Mouse (Mus musculus): ENCODE measurements around the gene Tmc5.

Tmc5 gene

GRCm38 (mm10) chr7:118718066-118718465 is 121.0 kb downstream of the Tmc5 start:
- no peak for DNase-seq (ENCODE audit: low read depth, low spot score)
- Histone ChIP-seq H3K36me3 (ENCODE audit: control insufficient read depth, insufficient read depth, low read length, poor library complexity, severe bottlenecking) (no peaks in the 10 kb centered on the region), H3K27me3 (ENCODE audit: control insufficient read depth, insufficient read depth, low read length, poor library complexity, severe bottlenecking) (no peaks in the 10 kb centered on the region)

DNA sequence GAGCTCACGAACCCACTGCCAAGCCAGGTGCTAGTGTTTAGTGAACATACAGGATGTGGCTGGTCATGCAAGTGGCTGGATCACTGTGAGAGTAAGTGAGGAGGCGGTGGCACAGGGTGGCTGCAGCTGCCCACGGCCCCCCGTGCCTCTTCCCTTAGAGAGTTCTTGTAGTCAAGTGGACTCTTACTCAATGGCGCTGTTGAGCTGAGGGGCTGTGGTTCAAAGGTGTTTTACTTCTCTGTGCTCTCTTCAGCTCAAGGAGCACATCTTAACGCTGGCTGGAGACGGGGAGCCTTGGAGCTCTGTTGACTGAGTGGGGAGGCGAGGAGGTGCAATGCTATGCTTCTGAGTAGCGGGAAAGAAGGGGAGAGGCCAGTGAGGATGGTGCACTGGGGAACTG is 126.8 kb downstream of the Tmc5 start:
- no peak for DNase-seq (ENCODE audit: low read depth, low spot score)
- H3K27me3 ChIP-seq (ENCODE audit: control insufficient read depth, insufficient read depth, low read length, poor library complexity, severe bottlenecking): no peaks in the 10 kb centered on the region
- no peaks in the 10 kb centered on the region for H3K36me3 ChIP-seq (ENCODE audit: control insufficient read depth, insufficient read depth, low read length, poor library complexity, severe bottlenecking)
